Mouse (Mus musculus): ENCODE data around the gene Crybg2.

GRCm38 (mm10) chr4:134058908-134059307, 1.7 kb upstream of the Crybg2 start:
- TF ChIP-seq POLR2A (IDR thresholded peaks at IDR 0.05; ENCODE audit: low read depth, low read length) = no peak
- no peak for TF ChIP-seq CTCF (IDR thresholded peaks at IDR 0.05; ENCODE audit: borderline replicate concordance, insufficient read depth, low read length)
